Mouse (Mus musculus) skeletal muscle tissue, adult 2 months (tissue): Measurements from ENCODE around the gene Igf2bp1.
"Not testable (repeated sequence)": the region's sequence is repeated elsewhere in the genome, so short reads cannot be mapped to it uniquely, and the experiment has no call there.

Experiments
- DNase-seq: peaks from one replicate; pipeline ENCODE4 v3.0.0-alpha.2; 2012; ENCODE audit warnings: low read depth, low spot score

Igf2bp1 gene

DNA sequence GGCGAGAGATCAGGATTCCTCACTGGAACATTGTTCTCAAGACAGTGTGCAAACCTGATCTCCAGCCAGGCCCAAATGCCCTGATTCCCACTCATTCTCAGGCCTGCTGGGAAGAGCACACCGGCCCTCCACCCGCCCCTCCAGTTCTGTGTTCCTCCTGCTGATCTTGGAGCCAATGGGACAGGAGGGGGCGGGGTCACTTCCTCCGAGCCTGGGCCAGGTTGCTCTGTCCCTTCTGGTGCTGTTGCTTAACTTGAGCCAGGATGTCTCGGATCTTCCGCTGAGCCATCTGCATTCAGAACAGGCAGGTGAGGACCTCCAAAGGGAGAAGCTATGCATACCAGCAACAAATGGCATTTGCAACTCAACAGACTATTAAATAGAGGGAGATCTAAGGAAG is 42.4 kb downstream of the Igf2bp1 start:
- DNase-seq, result no peak

DNA sequence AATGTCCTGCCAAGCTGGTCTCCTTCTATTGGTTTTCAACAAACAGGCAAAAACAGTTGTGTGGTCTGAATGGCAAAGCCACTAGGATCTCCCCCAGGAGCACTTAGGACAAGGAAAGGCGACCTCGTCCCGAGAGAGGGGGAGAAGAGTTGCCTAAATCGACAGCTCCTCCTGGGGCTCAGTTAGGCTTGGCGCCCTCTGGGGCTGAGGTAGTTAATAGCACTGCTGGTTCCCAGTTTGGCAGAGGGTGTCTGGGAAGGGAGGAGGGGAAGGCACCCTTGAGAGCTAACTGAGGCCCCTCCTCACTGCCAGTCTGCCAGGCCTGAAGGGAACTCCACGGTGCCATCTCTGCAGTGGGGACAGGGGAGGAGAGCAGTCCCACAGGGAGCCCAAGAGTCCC is 46.6 kb downstream of the Igf2bp1 start:
- no peak for DNase-seq

- no peak for DNase-seq
These were observed 47.5 kb downstream of the Igf2bp1 start for GRCm38 (mm10) chr11:95958251-95958650.

DNA sequence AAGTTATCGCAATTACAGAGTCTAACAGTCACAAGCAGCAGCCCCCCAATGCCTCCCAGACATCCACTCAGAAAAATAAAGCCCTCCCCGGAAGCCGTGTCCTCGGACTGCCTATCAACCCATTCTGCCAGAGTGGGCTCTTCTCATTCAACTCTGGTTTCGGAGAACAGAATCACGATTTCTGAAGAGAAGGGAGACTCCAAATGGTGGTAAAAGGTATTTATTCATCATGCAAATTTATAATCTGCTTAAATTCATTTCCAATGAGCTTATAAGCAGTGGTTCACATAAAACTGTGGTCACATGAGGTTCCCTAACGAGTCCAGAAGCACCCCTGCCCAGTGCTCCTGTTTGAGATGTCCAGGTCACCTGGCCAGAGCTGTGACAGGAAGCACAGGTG is 48.3 kb downstream of the Igf2bp1 start:
- no peak for DNase-seq

DNA sequence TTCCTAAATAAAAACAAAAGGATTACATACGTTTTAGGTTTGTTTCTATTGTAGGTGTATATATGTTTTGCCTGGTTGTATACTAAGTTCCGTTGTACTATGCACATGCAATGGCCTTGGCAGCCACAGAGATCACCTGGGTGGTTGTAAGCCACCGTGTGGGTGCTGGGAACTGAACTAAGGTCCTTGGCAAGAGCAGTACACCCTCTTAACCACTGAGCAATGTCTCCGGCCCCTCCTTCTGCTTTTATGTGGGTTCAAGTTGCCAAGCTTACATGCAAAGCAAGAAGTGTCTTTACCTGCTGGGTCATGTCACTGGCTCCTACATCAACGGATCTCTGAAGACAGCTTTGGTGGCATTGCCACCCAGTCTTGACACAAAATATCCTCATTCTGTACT is 52.4 kb downstream of the Igf2bp1 start:
- DNase-seq, result no peak

DNA sequence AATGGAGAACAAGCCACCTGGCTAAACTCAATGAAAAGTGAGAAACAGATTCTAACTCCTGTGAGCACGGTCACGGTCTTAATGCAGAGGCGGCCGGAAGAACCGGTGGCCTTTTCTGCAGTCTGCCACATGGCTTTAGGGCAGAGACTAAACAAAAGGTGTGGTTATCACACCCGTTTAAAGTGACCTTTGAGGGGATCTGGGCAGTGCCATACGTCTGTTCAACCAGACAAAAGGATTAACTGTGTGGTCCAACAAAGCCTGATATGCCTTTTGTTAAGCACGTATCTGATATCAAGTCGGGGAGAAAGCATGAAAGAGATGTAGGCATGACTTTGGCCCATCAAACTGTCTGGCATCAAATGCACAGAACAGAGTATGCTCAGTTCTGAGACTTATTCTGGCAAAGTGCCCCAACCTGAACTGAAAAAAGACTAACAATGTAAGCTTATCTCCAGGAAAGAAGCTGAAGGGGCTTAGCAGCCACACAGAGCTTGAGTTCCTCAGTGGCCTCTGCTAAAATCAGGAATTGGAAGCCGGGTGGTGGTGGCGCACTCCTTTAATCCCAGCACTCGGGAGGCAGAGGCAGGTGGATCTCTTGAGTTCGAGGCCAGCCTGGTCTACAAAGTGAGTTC is 59.8 kb downstream of the Igf2bp1 start:
- DNase-seq, result no peak

DNA sequence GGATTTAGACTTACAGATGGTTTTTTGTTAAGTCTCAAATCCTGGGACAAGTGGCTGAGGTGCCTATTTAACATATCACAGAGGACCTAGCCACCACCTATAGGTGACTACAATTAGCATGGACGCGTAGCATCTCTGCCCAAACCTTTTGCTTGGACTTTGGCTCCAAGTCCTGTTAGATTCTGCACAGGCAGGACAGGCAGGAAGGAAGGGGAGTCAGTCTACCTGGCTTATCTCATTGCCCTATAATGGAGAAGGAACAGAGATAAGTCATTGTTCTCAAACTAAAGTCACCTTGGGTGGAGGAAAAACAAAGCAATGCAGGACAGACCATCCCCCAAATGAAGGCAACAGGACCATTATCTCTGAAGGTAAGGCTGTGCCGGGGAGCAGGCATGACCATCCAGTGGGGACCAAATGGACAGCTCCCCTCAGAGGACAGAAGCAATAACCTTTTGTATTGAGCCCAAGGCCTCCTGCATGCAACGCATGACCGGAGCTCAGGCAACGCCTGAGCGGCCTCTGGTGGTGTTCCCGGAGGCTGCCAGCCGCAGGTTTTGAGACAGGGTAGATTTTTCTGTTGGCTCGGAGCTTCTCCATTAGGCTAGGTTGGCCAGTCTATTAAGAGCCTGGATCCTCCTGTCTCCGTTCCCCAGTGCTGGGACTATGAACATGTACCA is 65.8 kb downstream of the Igf2bp1 start:
- DNase-seq, result no peak

DNA sequence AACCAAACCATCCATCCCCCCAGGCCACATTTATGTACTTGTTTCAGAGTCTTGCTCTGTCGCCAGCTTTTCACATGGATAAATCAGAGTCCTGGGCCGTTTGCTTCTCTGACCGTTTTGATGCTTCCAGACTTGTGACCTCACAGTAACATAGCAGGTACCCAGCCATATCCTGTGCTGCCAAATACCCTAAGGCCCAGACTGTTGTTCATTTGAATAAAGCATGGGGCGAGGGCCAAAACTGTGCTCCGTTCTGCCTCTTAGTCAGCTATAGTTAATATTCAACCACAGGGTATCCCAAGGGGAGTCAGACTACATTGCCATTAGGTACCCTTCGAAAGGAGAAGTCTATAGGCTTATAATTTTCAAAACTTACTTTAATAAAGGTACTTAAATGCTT is 69.3 kb downstream of the Igf2bp1 start:
- DNase-seq, result no peak

GRCm38 (mm10) chr11:95932168-95932567 is 73.6 kb downstream of the Igf2bp1 start:
- not testable (repeated sequence) for DNase-seq

DNA sequence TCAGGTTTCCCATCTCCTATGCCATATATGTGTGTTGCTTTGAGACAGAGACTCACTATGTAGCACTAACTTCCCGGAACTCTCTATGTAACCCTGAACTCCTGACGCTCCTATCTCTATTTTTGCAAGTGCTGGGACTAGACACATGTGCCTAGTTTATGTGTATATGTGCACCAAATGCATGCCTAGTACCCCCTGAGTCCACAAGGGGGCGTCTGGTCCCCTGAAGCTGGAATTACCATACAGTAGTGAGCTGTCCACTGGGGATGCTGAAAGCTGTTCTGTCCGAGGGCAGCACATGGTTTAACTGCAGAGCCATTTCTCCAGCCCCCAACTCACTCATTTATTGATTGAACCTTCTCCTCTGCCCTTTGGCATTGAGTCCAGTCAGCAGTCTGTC is 79.3 kb downstream of the Igf2bp1 start:
- DNase-seq, result no peak

DNA sequence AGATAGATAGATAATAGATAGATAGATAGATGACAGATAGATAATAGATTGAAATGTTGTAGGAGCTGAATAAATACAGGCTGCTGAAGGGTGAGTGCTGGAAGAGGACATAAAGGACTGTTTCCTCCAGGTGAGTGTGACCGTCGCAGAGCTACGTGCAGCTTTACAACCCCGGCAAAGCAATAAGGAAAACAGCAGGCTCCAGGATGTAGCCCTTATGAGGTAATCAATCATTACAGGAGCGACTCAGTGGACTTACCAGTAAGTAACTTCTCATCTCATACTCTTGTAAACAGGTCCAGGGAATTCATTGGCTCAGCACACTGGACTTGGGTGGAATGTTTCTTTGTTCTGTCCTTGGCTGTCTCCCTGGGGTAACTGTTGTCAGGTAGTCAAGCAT is 79.8 kb downstream of the Igf2bp1 start:
- no peak for DNase-seq

DNA sequence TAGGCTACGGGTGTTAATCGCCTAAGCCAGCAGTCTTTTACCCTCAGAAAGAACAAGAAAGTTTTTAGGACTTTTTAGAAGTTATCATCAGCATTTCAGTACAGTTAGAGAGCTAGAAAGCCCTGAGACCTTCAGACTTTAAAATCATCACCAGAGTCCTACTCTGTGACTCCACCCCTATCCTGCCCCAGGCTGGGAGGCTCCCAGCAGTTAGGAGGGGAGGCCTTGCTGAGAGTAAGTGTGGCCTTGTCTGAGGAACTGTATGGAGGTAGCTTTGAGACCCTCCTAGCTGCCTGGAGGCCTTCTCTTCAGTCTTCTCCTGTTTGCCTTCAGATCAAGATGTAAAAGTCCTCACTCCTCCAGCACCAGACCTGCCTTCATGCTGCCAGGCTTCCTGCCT is 81.5 kb downstream of the Igf2bp1 start:
- DNase-seq, result no peak

GRCm38 (mm10) chr11:95923477-95923876 is 82.3 kb downstream of the Igf2bp1 start:
- not testable (repeated sequence) for DNase-seq

GRCm38 (mm10) chr11:95921991-95922621 is 83.6 kb downstream of the Igf2bp1 start:
- no peak for DNase-seq

DNA sequence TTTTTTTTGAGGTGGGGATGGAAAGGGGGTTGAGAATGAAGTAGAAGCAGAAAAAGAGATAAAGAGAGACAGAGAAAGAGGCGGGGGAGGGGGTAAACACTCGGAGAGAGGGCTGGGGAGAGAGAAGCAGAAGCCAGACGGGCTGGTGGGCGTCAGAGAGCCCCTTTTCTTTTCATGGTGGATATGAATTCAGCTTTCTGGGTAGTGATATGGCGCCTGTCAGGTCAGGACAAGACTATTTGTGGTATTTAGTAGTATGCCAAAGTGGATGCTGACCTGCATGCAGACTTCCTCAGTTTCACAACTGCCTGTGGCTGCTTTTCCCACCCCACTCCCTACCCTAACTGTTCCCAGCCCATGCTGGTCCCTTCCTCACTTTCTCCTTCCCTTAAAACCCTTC is 89.3 kb downstream of the Igf2bp1 start:
- DNase-seq, result no peak

- DNase-seq, result no peak
These were observed 90.6 kb downstream of the Igf2bp1 start for GRCm38 (mm10) chr11:95915006-95915710.

- no peak for DNase-seq
These were observed 91.2 kb downstream of the Igf2bp1 start, which contains the start of gene B4galnt2 for GRCm38 (mm10) chr11:95914571-95914991. TSS of gene B4galnt2 (minus strand) at chr11:95914891.

GRCm38 (mm10) chr11:95913959-95914566 is 91.7 kb downstream of the Igf2bp1 start:
- no peak for DNase-seq

DNA sequence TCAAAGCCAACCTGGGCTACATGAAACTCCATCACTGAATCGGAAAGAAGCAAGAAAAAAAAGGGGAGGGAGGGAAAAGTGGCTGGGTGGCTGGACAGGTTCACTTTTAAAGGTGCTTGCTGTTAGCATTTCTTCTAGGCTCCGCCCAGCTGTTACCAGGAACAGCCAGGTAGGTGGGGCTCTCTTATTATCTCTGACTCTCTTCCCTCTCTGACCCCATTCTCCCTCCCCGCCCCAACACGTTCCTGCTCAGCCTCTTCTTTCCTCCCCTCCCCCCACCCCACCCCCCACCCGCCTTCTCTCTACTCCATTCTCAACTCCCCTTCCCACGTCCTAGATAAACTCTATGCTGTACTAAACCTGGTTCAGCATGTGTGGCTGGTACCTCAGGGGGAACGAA is 94.2 kb downstream of the Igf2bp1 start:
- no peak for DNase-seq

- no peak for DNase-seq
These were observed 97.8 kb downstream of the Igf2bp1 start for GRCm38 (mm10) chr11:95907805-95908524.
